Mouse (Mus musculus) hindbrain, embryonic 12.5 days (tissue): ENCODE data around the gene Trex1. TPM values are rescaled to one million over a fixed set of nuclear protein-coding genes. Genes with fewer than 3 reads are reported as not detected.

ENCODE experiments used
- ATAC-seq: fragments of 200-750 bp; cut with Nextera tagmentation; 2 replicates; pipeline ENCODE4 v1.8.0; 2017; ENCODE audit warnings: moderate TSS enrichment; ENCODE audit not compliant: low FRiP score
- H3K27ac ChIP-seq: fragments of 300-500 bp; sonication (generic); 2 replicates; pipeline ENCODE4 v1.5.1; 2016; ENCODE audit warnings: mild to moderate bottlenecking
- H3K27me3 ChIP-seq: fragments of 300-500 bp; sonication (generic); 2 replicates; pipeline ENCODE4 v1.6.1; 2016; ENCODE audit warnings: mild to moderate bottlenecking
- H3K36me3 ChIP-seq: fragments of 300-500 bp; sonication (generic); 2 replicates; pipeline ENCODE4 v1.6.1; 2016; ENCODE audit warnings: mild to moderate bottlenecking
- H3K4me1 ChIP-seq: fragments of 300-500 bp; sonication (generic); 2 replicates; pipeline ENCODE4 v1.6.1; 2016
- H3K4me2 ChIP-seq: fragments of 300-500 bp; sonication (generic); replicated peaks from 2 replicates; pipeline ENCODE4 v1.6.1; 2016; ENCODE audit warnings: mild to moderate bottlenecking
- H3K4me3 ChIP-seq: fragments of 300-500 bp; sonication (generic); 2 replicates; pipeline ENCODE4 v1.5.1; 2016; ENCODE audit warnings: mild to moderate bottlenecking
- H3K9ac ChIP-seq: fragments of 300-500 bp; sonication (generic); 2 replicates; pipeline ENCODE4 v1.6.1; 2016; ENCODE audit warnings: mild to moderate bottlenecking, moderate library complexity
- H3K9me3 ChIP-seq: fragments of 300-500 bp; sonication (generic); replicated peaks from 2 replicates; pipeline ENCODE4 v1.6.1; 2016; ENCODE audit warnings: mild to moderate bottlenecking
- whole genome bisulfite sequencing: fragments of 180-500 bp; shearing (Covaris S2); methylation state at CpG from one replicate; pipeline ENCODE4 v1.1.7; 2016; 5-methylcytosine and 5-hydroxymethylcytosine counted together
- polyA plus RNA-seq: library from polyadenylated mRNA; unstranded; fragments of >200 nt; fragmentation: Nextera tagmentation; extraction: Ambion mirVana; gene quantifications from 2 replicates; pipeline ENCODE4 v1.2.1, GENCODE M21; 2016

Trex1 gene
- polyA plus RNA-seq, 1 experiment from 2014 or later = 9.9 TPM

DNA sequence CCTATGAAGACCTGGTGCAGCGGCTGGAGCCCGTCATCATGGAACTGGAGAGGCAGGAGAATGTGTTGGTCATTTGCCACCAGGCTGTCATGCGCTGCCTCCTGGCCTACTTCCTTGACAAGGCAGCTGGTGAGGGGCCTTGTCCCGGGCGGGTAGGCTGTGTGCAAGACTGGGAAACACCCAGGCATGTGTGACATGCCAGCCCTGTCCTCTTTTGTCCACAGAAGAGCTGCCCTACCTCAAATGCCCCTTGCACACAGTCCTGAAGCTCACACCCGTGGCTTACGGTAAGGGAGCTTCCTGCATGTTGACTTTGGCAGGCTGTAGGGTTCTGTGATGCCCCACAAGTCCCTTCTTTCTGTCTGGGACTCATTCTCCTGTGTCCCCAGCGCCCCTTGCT lies 32.0 kb downstream of the Trex1 start:
- WGBS = 81% methylated on average over 8 of the region's 8 CpGs

DNA sequence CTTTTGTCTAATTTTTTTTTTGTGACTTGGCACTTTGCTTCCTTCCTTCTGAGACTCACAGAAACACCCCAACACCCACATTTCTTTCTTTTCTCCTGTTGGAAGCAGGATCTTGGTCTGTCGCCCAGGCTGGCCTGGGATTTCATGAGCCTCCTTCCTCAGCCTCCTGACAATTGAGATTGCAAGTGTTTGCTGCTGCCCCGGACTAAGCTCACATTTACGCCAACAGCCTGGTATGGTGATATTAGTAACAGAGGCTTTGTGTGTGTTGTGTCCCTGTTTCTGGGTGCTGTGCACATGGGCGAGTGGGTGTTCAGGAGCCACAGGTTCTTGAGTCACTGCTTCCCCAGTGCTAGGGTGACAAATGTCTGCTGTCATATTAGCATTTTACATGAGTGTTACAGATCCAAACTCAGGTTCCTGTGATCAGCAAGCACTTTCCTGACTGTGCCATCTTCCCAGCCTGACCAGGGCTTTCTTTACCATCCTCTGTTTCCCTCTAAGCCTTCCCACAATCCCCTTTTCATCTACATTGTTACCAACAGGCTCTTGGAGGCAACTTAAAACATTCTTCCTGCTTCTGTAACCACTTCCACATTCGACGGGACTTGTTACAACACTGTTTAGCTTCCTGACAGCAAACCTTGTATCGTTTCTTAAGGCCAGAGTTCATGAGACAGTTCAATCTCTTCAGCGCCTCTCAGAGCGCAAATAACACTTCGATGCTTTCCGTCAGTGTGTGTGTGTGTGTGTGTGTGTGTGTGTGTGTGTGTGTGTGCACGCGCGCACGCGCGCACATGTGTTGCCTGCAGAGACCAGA lies 36.5 kb downstream of the Trex1 start:
- Histone ChIP-seq H3K27me3 (no peaks in the 10 kb centered on the region), H3K36me3 (peaks cover 24% of the 10 kb centered on the region), H3K4me2 (no peak overlapping the region), H3K4me1 (no peaks in the 10 kb centered on the region), H3K9ac (no peak overlapping the region), H3K4me3 (no peak overlapping the region), H3K27ac (no peak overlapping the region), H3K9me3 (no peaks in the 10 kb centered on the region)
- ATAC-seq = no peak
- WGBS = 94% methylated on average over 17 of the region's 17 CpGs

More for the DNA sequence above, 32.0 kb downstream of the Trex1 start:
- H3K9ac ChIP-seq = no peak overlapping the region
- no peak overlapping the region for H3K4me2 ChIP-seq
- H3K4me1 ChIP-seq = no peaks in the 10 kb centered on the region
- H3K36me3 ChIP-seq = peaks cover 34% of the 10 kb centered on the region
- no peak overlapping the region for H3K4me3 ChIP-seq
- H3K9me3 ChIP-seq = no peaks in the 10 kb centered on the region
- no peak for ATAC-seq
- no peaks in the 10 kb centered on the region for H3K27me3 ChIP-seq
- no peak overlapping the region for H3K27ac ChIP-seq

DNA sequence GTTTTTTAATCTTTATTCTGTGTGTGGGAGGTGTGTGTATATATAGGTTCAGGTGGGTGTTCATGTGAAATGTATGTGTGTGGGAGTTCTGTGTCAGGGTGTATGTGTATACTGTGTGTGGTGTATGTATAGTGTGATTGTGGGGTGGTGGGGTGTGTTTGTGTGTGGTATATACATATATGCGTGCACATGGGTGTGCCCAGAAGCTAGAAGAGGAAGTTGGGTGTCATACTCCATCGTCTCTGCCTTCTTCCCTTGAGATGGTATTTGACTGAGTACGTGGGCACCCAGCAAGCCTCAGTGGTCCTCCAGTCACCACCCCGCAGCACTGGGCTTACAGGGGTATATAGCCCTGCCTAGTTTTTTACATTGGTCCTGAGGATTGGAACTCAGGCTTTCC lies 38.1 kb downstream of the Trex1 start:
- H3K9ac ChIP-seq = 0 out of 2 replicates have a peak overlapping the region, but pooled peaks have one; percentile 18
- H3K27me3 ChIP-seq = no peaks in the 10 kb centered on the region
- H3K9me3 ChIP-seq = no peaks in the 10 kb centered on the region
- no peak overlapping the region for H3K4me2 ChIP-seq
- H3K36me3 ChIP-seq = peaks cover 21% of the 10 kb centered on the region
- no peak overlapping the region for H3K4me3 ChIP-seq
- ATAC-seq = no peak
- no peaks in the 10 kb centered on the region for H3K4me1 ChIP-seq
- H3K27ac ChIP-seq = no peak overlapping the region
- 87% methylated on average over 4 of the region's 4 CpGs for WGBS

DNA sequence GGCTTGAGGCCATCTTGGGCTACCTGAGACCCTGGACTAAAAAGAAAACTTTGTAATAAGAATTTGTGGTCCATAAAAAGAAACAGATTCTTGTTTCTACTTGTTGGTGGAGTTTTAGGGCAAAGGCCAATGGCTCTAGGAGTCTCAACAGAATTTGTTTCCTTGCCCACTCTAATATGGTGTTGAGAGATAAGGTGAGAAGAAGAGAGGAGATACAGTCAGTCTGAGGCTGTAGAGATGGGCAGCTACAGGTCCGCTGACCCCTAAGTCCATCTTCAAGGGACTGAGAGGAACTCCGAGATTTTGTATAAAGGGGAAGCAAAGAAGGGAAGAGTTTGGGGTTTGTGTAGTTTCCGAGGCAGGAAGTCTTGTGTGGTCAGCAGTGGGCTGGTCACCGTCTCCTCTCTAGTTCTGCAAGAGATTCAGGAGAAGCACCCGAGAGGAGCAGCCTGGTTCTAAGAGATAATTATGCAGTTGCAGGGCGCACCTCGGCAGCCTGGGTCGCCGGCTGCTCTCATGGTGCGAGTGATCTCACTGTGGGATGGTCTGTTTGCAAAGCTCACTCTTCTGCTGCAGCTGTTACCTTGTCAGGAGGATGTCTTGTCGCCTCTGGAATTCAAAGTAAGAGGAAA lies 42.4 kb downstream of the Trex1 start:
- H3K4me1 ChIP-seq = no peaks in the 10 kb centered on the region
- ATAC-seq = no peak
- 69% methylated on average over 11 of the region's 11 CpGs for WGBS
- H3K27me3 ChIP-seq = no peaks in the 10 kb centered on the region
- no peaks in the 10 kb centered on the region for H3K9me3 ChIP-seq
- peaks cover 6% of the 10 kb centered on the region; the same call in 1 of the 2 replicates for H3K36me3 ChIP-seq
- no peak overlapping the region for H3K27ac ChIP-seq
- no peak overlapping the region for H3K4me2 ChIP-seq
- H3K4me3 ChIP-seq = no peak overlapping the region
- no peak overlapping the region for H3K9ac ChIP-seq

DNA sequence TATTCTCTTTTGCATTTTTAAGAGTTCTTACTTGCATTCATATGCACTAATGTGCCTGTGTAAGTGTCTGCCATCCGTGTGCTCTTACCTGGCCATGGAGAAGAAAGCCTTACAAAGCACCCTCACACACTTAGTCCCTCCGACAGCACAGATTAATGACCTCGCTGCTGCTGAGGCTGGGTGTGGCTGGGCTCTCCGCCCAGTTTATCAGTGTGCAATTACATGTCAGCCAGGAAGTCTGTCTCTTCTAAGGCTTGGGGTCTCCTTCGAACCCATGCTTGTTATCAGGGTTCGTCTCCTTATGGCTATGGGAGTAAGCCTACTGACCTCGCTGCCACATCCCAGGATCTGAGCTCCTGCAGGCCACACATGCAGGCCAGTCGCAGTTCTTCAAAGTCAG lies 44.1 kb downstream of the Trex1 start:
- 76% methylated on average over 8 of the region's 8 CpGs for WGBS
- no peak for ATAC-seq
- peaks cover 16% of the 10 kb centered on the region for H3K36me3 ChIP-seq
- no peak overlapping the region for H3K4me2 ChIP-seq
- H3K27ac ChIP-seq = no peak overlapping the region
- H3K4me3 ChIP-seq = no peak overlapping the region
- H3K27me3 ChIP-seq = no peaks in the 10 kb centered on the region
- no peak overlapping the region for H3K9ac ChIP-seq
- no peaks in the 10 kb centered on the region for H3K9me3 ChIP-seq
- H3K4me1 ChIP-seq = no peaks in the 10 kb centered on the region

DNA sequence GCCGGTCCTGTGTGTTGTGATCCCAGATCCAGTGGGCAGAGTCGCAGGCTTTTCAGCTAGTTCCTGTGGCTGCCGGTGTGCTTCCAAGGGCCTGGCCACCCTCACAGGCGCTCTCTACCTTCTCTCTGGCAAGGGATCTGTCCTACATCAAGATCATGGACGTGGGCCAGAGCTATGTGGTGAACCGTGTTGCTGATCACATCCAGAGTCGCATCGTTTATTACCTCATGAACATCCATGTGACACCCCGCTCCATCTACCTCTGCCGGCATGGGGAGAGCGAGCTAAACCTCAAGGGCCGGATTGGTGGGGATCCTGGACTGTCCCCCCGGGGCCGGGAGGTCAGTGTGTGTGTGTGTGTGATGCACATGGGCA lies 49.2 kb downstream of the Trex1 start:
- H3K36me3 ChIP-seq = peaks cover 23% of the 10 kb centered on the region
- 85% methylated on average over 14 of the region's 14 CpGs for WGBS
- ATAC-seq = no peak

DNA sequence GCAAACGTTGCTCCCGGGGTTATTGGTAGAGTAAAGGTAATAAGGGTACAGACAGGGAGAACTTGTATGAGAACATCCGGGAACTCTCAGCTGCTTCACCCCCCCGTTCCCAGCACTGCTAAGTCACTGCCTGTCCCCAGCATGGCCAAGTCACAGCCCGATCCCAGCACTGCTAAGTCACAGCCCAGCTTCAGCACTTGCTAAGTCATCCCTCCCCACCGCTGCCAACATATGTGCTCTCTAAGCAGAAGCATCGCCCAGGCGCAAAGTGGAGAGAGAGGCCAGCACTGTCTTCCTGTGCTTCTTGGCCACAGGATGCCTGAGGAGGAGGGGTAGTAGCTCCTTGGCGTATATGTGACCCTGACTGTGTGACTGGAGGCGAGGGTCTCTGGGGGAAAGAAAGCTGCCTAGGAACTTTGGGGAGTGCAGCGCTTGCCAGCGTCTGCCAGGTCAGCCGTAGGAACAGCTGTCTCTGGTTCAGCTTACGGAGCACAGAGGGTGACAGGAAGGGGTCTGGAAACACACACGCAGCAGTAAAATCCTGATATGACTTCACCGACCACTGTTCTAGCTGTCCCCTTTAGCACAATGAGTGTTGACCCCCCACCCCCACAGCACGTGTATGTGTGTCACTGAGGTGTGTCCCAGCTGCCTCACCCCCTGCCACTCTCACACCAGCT lies 49.8 kb downstream of the Trex1 start:
- no peak for ATAC-seq
- Histone ChIP-seq H3K9me3 (no peaks in the 10 kb centered on the region), H3K4me1 (0 out of 2 replicates have a peak, but pooled peaks cover 3% of the 10 kb centered on the region), H3K9ac (peak overlapping the region; percentile 35; the same call in 1 of the 2 replicates), H3K4me3 (no peak overlapping the region), H3K27ac (no peak overlapping the region), H3K27me3 (no peaks in the 10 kb centered on the region), H3K4me2 (no peak overlapping the region), H3K36me3 (peaks cover 23% of the 10 kb centered on the region)
- 55% methylated on average over 17 of the region's 17 CpGs for WGBS

More for the DNA sequence above, 49.2 kb downstream of the Trex1 start:
- H3K4me1 ChIP-seq = 0 out of 2 replicates have a peak, but pooled peaks cover 3% of the 10 kb centered on the region
- H3K9me3 ChIP-seq = no peaks in the 10 kb centered on the region
- H3K9ac ChIP-seq = peak overlapping the region; percentile 35; the same call in 1 of the 2 replicates
- H3K27ac ChIP-seq = no peak overlapping the region
- no peak overlapping the region for H3K4me3 ChIP-seq
- no peak overlapping the region for H3K4me2 ChIP-seq
- H3K27me3 ChIP-seq = no peaks in the 10 kb centered on the region

DNA sequence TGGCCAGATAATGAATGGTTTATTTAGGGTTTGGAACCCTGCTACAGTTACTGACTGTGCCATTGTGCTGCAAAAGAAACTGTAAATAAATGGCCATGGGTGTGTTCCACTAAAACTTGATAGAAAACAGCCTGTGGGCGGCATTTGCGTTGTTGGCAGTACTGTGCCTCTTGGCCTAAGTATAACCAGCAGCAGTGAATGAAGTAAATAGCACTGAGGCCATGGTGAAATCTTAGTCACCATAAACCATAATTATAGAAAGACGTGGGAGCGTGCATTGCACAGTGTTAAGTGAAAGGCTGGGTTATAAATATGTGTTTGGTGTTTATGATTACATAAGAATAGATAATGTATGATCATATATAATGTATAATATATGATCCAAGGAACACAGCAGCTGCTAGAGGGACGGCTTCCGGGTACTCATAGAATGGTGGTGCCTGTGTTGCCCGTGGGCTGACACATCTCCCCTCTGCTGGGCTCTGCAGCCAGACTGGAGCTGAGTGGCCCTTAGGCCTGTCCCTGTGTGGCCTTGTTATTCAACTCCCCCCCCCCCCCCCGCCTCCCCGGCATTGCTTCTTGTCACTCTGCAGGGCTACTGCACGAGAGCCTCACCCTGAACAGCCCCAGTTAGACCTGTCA lies 50.4 kb downstream of the Trex1 start:
- no peak overlapping the region for H3K27ac ChIP-seq
- H3K9me3 ChIP-seq = no peaks in the 10 kb centered on the region
- H3K27me3 ChIP-seq = no peaks in the 10 kb centered on the region
- H3K9ac ChIP-seq = no peak overlapping the region
- H3K4me2 ChIP-seq = no peak overlapping the region
- no peak overlapping the region for H3K4me3 ChIP-seq
- 71% methylated on average over 9 of the region's 10 CpGs for WGBS
- peaks cover 23% of the 10 kb centered on the region for H3K36me3 ChIP-seq
- H3K4me1 ChIP-seq = 0 out of 2 replicates have a peak, but pooled peaks cover 3% of the 10 kb centered on the region
- no peak for ATAC-seq

DNA sequence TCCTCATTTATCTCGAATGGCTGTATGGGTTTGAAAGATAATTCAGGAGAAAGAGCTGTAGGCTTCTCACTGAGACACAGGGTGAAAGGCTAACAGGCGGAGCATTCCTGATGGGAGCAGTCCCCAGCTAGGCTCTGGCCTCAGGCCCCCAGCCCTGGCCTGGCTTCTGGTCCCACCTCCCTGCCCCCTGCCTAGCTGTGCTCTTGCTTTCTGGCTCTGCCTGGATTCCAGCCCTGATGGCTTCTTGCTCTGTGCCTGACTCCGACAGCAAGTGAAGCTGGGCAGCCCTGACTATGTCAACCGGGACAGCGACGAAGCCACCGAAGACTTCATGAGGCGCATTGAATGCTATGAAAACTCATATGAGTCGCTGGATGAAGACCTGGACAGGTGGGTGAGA lies 51.5 kb downstream of the Trex1 start:
- WGBS = 80% methylated on average over 9 of the region's 9 CpGs
- no peak for ATAC-seq
- H3K4me2 ChIP-seq = no peak overlapping the region
- H3K9ac ChIP-seq = no peak overlapping the region
- H3K4me1 ChIP-seq = 0 out of 2 replicates have a peak, but pooled peaks cover 3% of the 10 kb centered on the region
- H3K9me3 ChIP-seq = no peaks in the 10 kb centered on the region
- peaks cover 18% of the 10 kb centered on the region for H3K36me3 ChIP-seq
- no peaks in the 10 kb centered on the region for H3K27me3 ChIP-seq
- no peak overlapping the region for H3K27ac ChIP-seq
- no peak overlapping the region for H3K4me3 ChIP-seq

Other genes starting within 250 kb of the Trex1 start
- 11.9 TPM in 2 replicates for gene Celsr3, start 233.4 kb downstream of the Trex1 start, polyA plus RNA-seq
- 12.7 and 16.5 TPM in 2 replicates for gene Slc26a6, start 206.5 kb downstream of the Trex1 start, polyA plus RNA-seq
- 0.44 and 0.48 TPM in 2 replicates for gene Tmem89, start 145.1 kb downstream of the Trex1 start, polyA plus RNA-seq
- 346 and 367 TPM in 2 replicates for gene Uqcrc1, start 123.1 kb downstream of the Trex1 start, polyA plus RNA-seq
- 3.1 and 3.9 TPM in 2 replicates for gene Col7a1, start 106.1 kb downstream of the Trex1 start, polyA plus RNA-seq
- gene Ucn2, start 73.7 kb downstream of the Trex1 start, polyA plus RNA-seq = not detected in 2 replicates
- 20.1 and 24.0 TPM in 2 replicates for gene Pfkfb4, start 68.0 kb downstream of the Trex1 start, polyA plus RNA-seq
- 52.3 and 56.6 TPM in 2 replicates for gene Shisa5, start 21.2 kb downstream of the Trex1 start, polyA plus RNA-seq
- 29.3 and 31.8 TPM in 2 replicates for gene Atrip, start 14.4 kb upstream of the Trex1 start, polyA plus RNA-seq
- gene Ccdc51, start 22.8 kb upstream of the Trex1 start, polyA plus RNA-seq = 11.9 and 12.1 TPM in 2 replicates
- gene Tma7, start 22.9 kb upstream of the Trex1 start, polyA plus RNA-seq = 746 and 747 TPM in 2 replicates
- gene Plxnb1, start 35.7 kb upstream of the Trex1 start, polyA plus RNA-seq = 38.4 and 41.2 TPM in 2 replicates
- not detected in 2 replicates for gene Fbxw21, start 102.3 kb upstream of the Trex1 start, polyA plus RNA-seq
- gene Fbxw13, start 136.2 kb upstream of the Trex1 start, polyA plus RNA-seq = not detected in 2 replicates
- not detected in 2 replicates for gene Fbxw20, start 175.0 kb upstream of the Trex1 start, polyA plus RNA-seq
- gene Fbxw14, start 227.9 kb upstream of the Trex1 start, polyA plus RNA-seq = not detected in 2 replicates